Mouse (Mus musculus) CD8-positive naive resting alpha-beta T cell, adult 2 months (primary cell): ENCODE results near the gene Sccpdh.
"Not testable (repeated sequence)": the region's sequence is repeated elsewhere in the genome, so short reads cannot be mapped to it uniquely, and the experiment has no call there.

Source experiments
- DNase-seq, 2 experiments: peaks; one replicate each; pipeline ENCODE4 v3.0.0; 2022; ENCODE audit warnings: low read depth in 2 of 2, low spot score in 2 of 2

Gene Sccpdh

DNA sequence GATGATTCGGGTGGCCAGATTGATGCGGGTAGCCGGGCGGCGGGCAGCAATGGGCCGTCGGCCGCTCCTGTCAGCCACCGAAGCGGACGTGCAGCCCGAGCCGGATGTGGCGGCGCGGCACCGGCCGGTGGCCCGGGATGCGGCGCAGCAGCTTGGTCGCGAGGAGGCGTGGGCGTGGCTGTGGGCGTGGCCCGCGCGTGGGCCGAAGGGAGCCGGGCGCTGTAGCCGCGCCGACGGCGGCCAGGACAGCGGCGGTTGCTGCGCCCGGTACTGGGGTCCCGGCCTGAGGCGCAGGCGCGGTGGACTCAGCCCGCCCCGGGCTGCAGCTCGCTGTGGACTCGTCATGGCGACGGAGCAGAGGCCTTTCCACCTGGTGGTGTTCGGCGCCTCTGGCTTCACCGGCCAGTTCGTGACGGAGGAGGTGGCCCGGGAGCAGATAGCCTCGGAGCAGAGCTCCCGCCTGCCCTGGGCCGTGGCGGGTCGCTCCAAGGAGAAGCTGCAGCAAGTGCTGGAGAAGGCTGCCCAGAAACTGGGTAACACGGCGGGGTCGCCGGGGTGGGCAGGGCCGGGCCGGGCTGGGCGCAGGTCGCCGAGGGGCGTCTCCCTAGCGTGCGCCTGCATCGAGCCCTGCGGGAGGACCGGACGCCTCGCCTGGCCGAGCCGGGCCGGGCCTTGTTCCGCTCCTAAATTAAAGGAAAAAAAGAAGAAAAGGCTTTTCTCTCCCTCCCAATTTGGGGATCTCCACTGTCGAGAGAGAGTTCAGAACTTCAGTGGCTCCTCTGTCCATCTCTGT lies at the start of gene Sccpdh:
Gene Sccpdh (plus strand): TSS at position 198 of the 793 bp plus-strand sequence.
- DNase-seq: peak; percentile 15 to 30

DNA sequence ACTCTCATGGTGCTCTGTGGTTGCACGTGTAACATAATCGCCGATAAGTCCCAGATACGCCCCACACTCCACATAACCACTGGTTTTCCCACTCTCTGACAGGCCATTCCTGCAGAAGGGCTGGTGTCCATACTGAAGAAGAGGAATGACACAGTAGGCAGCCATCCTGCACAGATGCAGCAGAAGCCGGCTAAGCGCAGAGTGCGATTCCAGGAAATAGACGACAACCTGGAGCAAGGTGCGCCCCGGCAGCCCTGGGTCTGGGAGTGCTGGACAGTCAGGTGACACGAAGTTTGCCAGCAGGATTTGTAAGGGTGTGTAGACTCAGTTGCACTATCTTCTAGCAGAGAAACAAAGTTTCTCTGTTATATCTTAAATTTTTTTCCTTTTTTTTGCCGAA lies 45.3 kb upstream of the Sccpdh start:
- DNase-seq: no peak

GRCm38 (mm10) chr1:179623657-179624056 lies 44.4 kb upstream of the Sccpdh start:
- peak; percentile 19 to 43 for DNase-seq

DNA sequence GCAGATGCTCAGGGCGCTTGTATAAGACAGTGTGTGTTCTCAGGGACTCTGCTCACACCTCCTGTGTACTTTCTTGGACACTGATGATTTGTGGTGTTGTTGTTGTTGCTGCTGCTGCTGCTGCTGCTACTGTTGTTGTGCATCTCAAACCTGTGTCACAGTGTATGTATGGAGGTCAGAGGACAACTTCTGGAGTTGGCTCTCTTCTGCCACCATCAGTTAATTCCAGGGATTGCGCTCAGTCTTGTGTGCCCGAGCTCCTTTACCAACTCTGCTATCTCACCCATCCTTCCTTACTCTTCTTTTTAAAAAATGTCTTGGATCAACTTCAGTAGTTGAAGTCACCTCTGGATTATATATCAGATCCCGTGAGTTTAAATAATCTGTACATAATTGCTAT lies 43.7 kb upstream of the Sccpdh start:
- peak; percentile 19 to 61 for DNase-seq

- no peak for DNase-seq
Measured at GRCm38 (mm10) chr1:179627855-179628254, 40.2 kb upstream of the Sccpdh start.

DNA sequence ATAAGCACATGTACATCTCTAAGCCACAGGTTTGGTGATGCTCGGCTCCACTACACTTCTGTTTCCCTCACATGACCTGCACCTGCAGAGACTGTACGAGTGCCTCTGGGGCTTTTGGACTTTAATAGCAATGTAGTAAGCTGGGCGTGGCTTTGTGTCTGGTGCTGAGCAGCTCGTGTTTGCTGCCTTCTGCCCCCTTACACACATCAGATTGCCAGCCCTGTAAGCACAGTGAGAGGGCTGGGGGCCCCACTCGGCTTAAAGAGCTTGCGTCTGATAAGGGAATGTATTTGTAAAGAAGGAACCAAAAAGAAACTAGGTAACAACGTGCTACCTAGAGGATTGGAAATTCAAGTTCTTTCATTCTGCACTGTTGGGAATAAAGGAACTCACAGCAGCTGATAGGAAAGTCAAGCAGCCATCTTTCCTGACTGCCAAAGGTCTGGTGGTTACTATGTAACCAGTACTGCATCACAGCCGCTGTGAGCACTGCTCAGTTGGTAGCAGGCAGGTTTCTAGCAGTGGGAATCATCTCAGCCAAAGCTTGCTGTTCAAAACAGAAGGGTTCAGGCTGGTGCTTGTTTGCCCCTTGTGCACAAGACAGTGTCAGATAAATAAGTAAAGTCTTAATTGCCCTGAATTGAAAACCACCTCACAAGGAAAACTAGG lies 39.4 kb upstream of the Sccpdh start:
- no peak for DNase-seq

- no peak for DNase-seq
Measured at GRCm38 (mm10) chr1:179629276-179629675, 38.7 kb upstream of the Sccpdh start.

DNA sequence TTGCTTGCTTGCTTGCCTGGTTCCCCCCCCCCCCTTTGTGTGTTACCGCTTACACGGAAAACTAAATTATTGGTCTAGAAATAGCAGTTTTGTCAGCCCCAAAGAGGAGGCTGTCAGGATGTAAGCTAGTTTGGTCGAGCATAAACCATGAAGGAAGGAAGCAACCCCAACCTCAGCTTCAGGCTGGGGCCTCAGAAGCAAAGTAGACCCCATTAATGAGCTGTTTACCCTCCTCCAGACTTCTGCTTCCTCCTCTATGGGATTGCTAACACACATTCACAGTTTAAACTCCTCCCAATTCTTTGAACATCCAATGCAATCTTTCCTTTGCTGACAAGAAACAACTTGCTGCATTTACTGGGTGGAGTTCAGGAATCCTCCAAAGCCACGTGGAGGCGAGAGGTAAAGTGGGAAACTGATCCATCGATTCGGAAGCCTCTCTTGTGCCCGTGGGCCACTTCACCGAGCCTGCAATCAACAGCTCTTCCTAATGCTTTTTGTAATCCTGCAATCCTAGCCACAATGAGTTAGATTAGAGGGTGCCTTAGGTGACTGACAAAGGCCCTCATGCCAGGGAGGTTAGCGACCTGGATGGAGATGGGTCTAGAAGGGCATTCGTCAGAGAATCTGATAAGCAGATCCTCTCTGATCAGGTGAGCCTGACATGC lies 35.1 kb upstream of the Sccpdh start:
- no peak for DNase-seq

- DNase-seq: peak; percentile 13 to 30
Measured at GRCm38 (mm10) chr1:179633414-179633752, 34.6 kb upstream of the Sccpdh start.

GRCm38 (mm10) chr1:179634159-179634558 lies 33.9 kb upstream of the Sccpdh start:
- DNase-seq: no peak

- no peak for DNase-seq
Measured at GRCm38 (mm10) chr1:179642726-179643125, 25.3 kb upstream of the Sccpdh start.

DNA sequence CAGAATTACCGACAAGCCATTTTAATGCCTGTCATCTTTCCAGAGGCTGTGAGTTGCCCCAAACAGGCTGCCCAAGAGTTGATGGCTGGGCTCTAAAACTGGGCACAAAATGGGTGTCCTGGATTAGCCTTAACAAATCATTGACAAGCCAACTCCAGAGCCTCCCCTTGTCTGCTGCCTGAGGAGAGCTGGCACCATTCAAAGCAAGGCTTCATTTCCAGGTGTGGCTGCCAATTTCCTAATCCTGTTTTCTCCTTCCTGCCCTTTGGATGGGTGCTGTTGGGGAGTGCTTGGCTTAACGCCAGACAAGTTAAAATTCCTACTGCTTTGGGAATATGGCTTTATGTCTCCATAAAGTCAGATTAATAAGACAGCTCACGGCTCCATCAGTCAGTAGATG lies 23.9 kb upstream of the Sccpdh start:
- no peak for DNase-seq

GRCm38 (mm10) chr1:179645101-179645979 lies 22.7 kb upstream of the Sccpdh start:
- peak; percentile 57 to 65 for DNase-seq

- DNase-seq: no peak
Measured at GRCm38 (mm10) chr1:179645980-179646268, 22.1 kb upstream of the Sccpdh start.

- DNase-seq: not testable (repeated sequence)
Measured at GRCm38 (mm10) chr1:179648678-179649077, 19.3 kb upstream of the Sccpdh start.

DNA sequence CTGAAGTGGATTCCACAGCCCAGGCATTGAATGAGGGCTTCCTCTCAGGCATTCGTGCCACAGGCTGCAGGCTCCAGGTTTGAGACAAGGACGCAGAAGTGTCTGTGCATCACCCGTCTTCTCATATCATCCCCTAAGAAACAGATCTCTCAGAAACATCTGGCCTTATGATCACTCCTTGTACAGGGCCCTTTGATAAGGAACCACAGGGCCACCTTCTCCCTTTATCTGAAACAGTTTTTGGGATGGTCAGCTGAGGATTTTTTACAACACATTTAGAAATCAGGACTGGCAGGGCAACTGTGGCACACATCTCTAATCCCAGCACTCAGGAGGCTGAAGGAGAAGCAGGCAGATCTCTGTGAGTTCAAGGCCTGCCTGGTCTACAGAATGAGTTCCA lies 18.7 kb upstream of the Sccpdh start:
- DNase-seq: no peak

GRCm38 (mm10) chr1:179650284-179650683 lies 17.7 kb upstream of the Sccpdh start:
- DNase-seq: no peak

DNA sequence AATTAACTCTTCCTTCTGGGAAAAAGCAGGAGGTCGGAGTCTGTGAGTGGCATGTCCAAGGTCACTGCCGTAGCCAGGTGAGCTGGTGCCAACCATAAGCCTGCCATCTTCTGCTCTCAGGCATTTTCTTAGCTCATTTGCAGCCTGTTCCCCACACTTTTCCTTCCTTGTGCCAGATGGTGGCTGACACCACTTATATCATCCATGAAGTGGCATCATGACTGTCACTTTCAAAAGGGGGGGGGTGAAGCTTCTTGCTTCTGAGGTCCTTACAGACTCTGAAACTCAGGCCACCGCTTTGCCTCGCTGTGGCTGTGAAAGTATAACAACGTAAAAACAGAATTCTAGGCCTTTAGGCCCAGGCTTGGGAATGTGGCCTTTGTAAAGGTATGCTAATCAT lies 16.8 kb upstream of the Sccpdh start:
- DNase-seq: no peak

DNA sequence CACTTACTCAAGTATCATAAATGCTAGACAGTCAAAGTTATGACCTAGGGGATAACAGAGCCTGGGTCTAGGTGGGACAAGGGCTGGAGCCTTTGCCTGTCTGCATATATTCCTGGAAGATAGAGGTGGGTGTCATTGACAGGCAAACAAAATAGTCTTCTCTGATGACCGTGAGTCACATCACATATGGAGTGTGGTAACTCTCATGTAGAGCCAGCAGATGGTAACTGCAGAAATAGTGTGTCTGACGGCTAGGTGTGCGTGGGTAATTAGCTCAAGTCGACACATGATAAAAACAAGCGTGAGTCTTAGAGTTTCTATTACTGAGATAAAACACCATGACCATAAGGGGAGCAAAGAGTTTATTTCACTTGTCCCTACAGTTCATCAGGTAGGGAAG lies 4.9 kb upstream of the Sccpdh start:
- DNase-seq: no peak

DNA sequence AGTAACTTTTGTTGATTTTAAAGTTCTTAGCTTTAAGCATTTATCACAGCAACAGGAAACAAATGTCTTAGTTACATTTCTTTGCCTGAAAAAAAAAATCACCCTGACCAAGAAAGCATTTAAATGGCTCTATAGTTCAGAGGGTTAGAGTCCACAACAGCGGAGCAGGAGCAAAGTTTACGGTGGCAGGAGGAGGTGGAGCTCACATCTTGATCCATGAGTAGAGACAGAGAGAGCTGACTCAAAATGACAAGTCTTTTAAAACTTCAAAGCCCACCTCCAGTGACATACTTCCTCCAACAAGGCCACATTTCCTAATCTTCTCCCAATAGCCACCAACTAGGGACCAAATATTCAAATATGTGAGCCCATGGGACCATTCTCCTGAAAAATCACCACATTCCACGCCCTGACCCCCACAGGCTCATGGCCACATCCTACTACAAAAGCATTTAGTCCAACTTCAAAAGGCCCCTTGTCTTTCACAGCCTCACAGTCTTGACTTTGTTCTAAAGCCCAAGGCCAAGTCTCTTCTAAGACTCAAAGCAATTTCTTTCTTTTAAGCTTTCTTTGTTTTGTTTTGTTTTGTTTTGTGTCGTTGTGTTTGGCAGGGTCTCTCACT lies 3.6 kb upstream of the Sccpdh start:
- no peak for DNase-seq

GRCm38 (mm10) chr1:179666971-179667370 lies 1.0 kb upstream of the Sccpdh start:
- no peak for DNase-seq
